Mouse (Mus musculus) yolk sac, embryonic 10.5 days (tissue): ENCODE measurements around the gene Gle1.
"Not testable (repeated sequence)": the region's sequence is repeated elsewhere in the genome, so short reads cannot be mapped to it uniquely, and the experiment has no call there.

Experiments
- DNase-seq: peaks from one replicate; pipeline ENCODE4 v3.0.0-alpha.2; 2017; ENCODE audit warnings: low spot score

Gle1 gene

DNA sequence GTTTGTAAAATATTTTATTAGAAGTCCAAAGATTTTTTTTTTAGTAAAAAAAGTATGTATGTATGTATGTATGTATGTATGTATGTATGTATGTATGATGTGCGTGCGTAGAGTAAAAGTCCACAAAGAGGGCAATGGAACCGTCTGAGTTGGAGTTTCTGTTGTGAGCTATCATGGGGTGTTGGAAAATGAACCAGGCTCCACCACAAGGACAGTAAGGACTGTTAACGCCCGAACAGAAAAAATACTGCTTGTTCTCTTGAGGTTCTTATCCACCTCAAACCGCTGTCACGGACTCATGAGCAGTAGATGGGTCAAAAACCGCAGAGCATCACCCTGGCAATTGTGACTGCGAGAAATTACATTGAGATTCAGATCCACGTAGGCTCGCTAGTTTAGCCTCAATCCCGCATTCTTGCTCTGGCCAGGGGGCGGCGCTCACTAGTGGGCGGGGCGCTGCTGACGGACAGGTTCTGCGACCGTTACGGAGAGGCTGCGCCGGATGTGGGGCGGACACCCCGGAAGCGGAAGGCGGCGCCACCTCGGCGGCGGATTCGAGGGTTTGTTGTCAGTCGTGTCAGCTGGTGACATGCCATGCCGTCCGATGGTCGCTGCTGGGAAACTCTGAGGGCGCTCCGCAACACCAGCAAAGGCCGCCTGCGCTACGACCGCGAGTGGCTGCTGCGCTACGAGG lies at the start of gene Gle1:
TSS of gene Gle1 (plus strand) at position 521 of the 694 bp plus-strand sequence.
- DNase-seq: peak; percentile 95

DNA sequence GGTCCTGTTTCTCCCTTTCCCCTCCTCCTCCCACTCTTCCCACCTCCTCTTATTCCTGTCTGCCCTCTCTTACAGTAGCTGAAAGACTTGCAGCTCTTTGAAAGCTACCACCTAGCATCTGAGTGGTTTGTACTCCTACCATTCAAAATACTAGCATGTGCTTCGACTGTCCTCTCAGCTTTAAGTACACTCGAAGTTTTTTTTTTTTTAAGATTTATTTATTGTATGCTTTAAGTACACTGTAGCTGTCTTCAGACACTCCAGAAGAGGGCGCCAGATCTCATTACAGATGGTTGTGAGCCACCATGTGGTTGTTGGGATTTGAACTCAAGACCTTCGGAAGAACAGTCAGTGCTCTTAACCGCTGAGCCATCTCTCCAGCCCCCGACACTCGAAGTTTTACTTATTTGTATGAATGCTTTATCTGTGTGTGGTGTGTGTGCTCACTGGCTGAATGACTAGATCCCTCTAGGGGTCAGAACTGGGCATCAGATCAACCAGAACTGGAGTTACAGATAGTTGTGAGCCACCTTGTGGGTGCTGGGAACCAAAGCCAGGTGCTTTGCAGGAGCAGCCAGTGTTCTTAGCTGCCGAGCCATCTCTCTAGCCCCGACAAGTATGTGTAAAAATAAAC lies 48.5 kb upstream of the Gle1 start:
- DNase-seq: not testable (repeated sequence)

DNA sequence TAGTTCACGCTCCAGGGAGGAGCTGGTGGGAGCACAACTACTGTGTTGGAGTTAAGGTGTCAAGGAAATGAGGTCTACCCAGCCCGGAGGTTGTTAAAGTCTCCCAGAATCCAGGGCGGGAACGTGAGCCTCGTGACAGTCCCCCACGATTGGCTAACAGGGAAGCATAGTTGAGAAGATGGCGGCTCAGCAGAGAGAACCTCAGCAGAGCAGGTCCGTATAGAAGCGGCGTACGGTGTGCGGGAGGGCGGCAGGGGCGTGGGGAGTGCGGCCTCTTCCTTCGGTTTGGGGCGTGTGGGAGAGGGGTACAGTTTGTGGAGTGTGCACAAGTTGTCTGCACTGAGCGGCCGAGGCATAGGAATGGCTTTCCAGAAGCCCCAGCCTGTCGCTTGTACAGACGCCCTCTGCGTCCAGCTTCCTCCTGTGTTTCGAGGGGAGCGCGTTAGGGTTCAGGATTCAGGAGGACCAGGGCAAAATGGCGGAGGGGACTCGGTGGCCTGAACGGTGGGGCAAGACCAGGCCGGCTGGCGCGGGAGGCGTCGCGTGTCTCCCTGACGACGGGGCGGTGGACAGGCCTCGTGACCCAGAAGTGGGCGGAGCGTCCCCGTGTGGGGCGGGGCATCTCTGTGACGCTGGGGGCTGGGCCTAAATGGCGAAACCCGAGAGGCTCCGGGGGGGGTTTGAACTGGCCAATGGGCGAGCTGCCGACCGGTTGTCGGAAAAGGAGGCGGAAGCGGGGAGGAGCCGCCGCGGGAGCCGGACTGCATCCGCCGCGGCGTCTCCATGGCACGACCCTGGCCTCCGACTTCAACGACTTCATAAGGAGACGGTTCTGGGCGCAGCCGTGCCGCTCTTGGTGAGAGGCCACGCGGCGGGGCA lies 45.9 kb upstream of the Gle1 start, which contains the start of gene Odf2:
TSS of gene Odf2 (plus strand) at position 156 of the 879 bp plus-strand sequence.
- DNase-seq: peak; percentile 100

DNA sequence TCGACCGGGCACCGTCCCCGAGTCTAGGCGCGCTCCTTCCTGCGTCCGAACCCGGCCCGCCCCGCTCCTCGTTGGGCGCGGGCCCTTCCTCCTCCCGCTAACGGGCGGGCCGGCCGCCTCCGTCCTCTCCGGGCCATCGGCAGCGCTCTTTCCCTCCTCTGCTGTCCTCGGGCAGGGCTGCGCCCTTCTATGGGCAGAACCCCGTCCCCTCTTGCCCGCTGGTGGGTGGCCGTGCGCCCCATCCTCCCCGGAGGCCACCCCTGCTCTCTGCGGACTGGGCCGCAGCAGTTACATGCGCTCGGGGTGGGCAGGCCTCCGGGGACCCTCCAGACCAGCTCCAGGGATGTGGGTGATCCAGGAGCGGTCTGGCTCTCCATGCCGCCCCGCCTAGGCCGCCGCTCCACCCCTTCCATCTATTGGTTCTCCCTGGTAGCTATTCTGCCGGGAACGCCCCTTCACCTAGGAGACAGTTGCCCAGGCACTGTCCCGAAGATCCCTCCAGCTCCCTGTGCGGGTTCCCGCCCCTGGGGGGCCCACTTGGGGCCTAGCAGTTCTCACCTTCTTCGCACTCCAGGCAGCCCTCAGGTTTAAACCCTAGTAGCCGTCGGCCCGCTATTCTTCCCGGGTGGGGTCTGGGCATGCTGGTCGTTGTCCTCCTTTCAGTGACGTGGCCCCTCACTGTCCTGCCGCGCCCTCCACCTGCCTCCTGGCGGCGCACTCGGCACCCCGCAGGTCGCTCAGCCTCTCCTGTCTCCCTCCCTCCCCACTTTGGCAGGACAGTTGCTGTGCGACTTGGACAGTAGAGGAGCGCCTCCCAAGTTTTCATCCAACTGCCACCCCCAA lies 45.0 kb upstream of the Gle1 start:
- DNase-seq: peak; percentile 93

DNA sequence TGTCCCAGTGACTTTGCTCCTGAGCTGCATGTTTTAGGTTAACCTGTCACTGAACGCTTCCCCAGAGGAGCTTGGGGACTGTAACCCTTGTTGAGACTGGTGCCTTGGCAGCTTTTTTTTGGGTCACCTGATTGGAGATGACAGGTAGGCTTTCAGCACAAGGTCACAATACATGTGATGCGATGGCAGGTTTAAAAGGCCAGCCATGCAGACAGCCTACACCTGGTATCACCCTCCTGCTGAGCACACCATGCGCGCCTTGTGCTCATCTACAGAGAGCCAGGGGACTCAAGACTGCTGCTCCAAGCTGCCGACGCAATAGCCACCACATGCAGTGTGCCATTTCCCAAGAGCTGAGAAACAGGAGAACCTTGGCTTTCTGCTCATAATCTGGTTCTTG lies 43.5 kb upstream of the Gle1 start:
- DNase-seq: no peak

DNA sequence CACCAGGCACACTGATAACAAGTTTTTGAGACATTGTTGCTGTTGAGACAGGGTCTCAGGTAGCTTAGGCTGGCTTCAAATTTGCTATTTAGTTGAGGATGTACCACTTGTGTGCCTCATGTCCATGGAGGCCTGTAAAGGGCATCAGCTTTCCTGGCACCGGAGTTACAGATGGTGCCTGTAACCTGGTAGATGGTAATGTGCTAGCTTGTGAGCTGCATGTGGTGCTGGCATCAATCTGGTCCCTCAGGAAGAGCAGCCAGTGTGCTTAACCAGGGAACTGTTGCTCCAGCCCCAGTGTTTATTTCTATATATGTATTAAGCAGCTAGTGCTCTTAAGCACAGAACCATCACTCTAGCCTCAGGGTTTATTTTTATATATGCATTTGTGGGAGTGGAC lies 39.2 kb upstream of the Gle1 start:
- DNase-seq: no peak

DNA sequence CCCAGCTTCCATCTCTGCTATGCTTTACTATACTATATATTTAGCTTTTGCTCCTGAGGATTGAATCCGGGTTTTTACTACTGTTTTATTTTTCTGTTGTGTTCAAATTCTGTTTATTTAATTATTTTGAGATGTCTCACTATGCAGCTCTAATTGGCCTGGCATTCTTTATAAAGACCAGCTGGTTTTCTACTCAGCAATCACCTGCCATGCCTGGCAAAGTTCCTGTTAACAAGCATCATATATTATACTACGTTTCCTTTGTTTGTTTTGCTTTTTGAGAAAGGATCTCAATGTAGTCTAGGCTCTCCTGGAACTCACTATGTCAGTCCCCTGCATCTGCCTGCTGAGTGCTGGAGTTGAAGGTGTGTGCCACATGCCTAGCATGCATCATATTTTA lies 37.9 kb upstream of the Gle1 start:
- DNase-seq: no peak

DNA sequence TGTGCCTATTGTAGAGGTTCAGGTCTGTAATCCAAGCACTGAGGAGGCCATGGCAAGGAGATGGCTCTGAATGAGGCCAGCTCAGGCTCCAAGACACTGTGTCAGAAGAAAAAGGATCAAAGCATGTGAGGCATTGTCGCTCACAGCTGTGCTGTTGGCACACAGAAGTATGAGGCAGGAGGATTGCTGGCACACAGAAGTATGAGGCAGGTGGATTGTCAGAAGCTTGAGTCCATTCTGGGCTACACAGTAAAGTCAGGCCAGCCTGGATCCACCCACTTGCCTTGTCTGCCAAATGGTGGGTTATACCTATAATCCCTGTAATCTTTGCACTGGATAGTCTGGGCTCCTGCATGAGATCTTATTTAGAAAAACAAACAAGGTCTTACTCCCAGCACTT lies 37.1 kb upstream of the Gle1 start:
- no peak for DNase-seq

DNA sequence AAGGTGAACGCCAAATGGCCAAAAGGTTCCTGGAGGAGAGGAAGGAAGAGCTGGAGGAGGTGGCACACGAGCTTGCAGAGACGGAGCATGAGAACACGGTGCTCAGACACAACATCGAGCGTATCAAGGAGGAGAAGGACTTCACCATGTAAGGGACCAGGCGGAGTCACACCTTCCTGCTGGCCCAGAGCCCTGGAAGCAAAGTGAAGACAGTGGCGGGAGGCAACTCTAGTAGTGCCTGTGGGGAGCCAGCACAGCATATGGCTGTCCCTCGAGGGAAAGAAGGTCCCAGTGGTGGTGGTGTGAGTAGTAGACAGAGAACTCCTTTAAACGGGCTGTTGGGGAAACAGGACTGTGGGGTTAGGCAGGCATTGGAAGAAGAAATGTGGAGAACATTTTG lies 33.0 kb upstream of the Gle1 start:
- DNase-seq: no peak

DNA sequence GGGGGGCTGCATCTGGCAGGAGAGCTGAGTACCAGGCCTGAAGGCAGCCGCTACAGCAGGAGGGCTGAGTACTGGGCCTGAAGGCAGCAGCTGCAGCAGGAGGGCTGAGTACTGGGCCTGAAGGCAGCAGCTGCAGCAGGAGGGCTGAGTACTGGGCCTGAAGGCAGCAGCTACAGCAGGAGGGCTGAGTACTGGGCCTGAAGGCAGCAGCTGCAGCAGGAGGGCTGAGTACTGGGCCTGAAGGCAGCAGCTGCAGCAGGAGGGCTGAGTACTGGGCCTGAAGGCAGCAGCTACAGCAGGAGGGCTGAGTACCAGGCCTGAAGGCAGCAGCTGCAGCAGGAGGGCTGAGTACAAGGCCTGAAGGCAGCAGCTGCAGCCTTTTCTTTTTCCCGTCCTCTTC lies 27.1 kb upstream of the Gle1 start:
- DNase-seq: not testable (repeated sequence)

DNA sequence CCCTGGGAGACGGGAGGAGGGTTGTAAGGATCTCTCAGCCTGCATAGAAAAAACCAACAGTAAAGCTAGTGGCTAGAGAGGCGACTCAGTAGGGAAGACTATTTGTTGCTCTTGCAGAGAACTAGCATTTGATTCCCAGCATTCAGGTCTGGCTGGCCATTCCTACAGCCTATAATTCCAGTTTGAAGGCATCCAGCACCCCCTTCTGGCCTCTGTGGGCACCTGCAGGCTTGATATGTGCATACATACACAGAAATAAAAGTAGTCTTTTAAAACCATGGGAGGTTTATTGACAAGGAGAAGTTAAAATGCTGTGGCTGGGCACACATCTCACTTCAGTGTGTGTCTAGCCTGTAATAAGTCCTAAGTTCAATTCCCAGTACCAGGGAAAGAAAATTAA lies 25.2 kb upstream of the Gle1 start:
- no peak for DNase-seq

DNA sequence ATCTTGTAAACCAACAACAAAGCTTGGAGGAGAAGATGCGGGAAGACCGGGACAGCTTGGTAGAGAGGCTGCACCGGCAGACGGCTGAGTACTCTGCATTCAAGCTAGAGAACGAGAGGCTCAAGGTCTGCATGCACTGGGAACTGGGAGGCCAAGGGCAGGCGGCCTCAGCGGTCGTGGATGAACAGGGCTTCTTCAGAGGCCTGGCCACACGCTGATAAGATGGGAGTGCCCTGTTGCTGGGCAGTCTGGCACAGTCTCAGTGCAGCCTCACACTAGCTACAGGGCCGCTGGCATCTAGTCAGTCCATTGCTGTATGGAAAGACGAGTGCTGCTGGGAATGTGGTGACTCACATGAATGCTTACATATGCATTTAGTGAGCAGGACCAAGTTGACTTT lies 17.6 kb upstream of the Gle1 start:
- no peak for DNase-seq

DNA sequence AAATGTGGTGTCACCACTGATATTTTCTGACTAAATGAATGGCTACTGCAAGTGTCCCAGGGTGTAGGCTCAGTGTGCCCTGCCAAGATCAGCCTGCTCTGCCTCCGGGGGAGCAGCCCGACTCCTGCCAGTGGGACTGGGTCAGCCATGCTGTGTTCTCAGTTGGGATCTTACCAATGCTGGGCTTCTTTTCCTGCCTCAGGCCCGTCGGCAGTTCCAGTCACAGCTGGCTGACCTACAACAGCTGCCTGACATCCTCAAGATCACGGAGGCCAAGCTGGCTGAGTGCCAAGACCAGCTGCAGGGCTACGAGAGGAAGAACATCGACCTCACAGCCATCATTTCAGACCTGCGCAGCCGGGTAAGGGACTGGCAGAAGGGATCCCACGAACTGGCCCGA lies 13.2 kb upstream of the Gle1 start:
- no peak for DNase-seq

DNA sequence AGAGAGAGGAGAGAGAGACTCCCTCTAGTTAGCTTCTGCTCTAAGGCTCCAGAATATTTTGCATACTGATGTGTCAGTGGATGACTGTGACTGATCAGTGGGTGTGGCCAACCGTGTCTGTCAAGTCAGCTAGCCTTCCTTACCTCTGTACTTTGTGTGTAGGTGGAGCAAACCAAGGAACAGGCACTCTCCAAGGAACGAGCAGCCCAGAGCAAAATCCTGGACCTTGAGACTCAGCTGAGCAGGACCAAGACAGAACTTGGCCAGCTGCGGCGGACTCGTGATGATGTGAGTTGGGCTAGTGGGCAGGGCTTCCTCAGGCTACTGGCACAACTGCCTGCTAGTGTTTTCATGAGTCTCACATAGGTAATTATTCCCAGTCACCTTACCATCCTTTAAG lies 8.7 kb upstream of the Gle1 start:
- DNase-seq: no peak

DNA sequence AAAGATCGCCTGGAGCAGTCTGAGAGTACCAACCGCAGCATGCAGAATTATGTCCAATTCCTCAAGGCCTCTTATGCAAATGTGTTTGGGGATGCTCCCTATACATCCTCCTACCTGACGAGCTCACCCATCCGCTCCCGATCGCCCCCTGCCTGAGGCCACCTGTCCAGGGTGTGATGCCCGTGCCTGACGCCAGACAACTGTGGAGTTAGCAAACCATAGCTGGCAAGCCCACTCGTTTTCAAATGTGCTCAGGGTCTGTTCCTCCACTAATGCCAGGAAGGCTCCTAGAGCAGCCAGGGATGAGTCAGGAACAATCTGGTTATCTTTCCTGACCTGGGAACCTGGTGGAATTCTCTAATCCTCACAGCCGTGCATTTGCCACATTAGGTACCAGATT lies 4.7 kb upstream of the Gle1 start:
- DNase-seq: no peak

DNA sequence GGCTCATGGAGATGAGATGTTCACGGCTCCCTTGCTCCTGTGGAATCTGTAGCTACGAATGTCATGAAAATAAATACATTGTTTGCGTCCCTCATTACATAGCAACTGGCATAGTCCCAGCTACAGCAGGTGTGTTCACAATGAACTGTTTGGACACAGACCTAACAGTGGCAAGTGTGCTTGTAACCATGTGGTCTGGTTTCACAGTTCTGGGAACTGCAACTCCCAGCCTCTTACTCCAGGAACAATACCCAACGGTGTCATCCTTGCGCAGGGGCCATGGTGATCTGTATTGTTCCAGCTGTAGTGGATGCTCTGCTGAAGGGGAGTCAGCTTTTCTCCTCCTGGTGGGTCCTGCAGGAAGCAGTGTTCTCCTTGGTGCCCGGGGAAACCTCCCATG lies 4.0 kb upstream of the Gle1 start:
- no peak for DNase-seq

DNA sequence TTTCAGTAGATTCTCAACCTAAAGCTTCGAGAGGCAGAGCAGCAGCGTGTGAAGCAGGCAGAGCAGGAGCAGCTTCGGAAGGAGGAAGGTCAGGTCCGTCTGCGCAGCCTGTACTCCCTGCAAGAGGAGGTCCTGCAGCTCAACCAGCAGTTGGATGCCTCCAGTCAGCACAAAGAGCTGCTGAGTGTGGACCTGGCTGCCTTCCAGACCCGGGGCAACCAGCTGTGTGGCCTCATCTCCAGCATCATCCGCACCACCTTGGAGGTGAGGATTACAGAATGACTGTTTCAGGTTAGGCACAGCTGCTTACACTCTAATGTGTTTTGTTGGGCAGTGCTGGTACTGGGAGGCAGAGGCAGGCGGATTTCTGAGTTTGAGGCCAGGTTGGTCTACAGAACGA lies 4.8 kb downstream of the Gle1 start:
- DNase-seq: no peak

DNA sequence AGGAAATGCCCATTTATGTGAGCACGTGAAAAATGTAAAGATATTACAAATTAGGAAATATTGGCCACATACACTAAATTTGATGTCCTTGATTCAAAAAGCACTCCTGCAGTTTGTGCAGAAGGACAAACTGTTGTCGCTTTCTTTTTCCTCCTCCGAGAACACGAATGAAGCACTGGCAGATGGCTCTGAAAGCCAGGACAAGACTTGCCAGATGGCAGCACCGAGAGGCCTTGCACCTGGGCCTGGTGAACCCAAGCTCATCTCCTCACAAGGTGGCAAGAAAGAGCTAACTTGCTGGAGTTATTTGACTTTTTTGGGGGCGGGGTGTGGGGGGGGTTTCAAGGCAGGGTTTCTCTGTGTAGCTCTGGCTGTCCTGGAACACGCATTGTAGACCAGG lies 5.6 kb downstream of the Gle1 start:
- no peak for DNase-seq

DNA sequence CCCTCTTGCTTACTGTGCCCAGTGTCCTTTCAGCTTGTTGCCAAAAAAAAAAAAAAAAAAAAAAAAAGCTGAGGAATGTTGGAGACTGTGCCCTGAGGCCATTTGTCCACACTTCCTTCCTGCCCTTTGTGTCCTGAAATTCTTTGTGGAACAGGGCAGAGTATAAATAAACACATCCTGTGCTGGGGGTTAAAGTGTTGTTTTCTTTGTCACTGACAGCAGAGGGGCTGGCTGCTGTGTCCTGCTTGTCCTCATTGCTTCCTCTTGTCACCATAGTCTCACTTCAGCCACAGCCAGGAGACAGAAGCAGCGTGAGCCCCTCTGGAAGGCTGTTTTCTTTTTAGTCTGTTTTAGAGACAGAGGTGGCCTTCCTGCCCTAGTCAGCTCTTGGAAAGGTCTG lies 9.5 kb downstream of the Gle1 start:
- peak; percentile 80 for DNase-seq

DNA sequence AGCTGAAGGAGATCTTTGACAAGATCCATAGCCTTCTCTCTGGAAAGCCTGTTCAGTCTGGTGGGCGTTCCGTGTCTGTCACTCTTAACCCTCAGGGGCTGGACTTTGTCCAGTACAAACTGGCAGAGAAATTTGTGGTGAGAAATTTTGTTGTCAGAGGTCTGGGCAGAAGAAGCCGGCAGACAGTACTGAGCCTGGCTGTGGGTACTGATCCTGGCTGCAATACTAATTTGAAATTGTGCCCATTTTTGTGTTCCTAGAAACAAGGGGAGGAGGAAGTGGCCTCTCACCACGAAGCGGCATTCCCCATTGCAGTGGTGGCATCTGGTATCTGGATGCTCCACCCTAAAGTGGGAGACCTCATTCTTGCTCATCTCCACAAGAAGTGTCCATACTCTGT lies 13.7 kb downstream of the Gle1 start:
- DNase-seq: no peak

DNA sequence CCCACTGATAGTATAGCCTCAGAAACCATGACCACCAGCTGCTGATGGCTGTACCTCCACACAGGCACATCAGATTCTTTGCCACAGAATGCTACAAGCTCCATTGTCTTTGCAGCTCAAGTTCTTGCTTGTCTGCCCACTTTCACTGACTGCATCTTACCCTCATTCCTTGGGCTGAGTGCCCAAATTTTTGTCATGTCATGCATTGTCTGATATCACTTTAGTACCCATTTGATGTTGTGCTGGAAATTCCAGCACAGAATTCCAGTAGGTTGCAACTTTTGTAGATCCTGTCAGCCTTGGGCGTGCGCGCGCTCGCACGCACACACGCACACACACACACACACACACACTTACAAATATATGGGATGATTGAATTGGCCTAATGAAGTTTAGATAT lies 26.0 kb downstream of the Gle1 start:
- no peak for DNase-seq
